Mouse (Mus musculus) spleen, postnatal 4 days (tissue): ENCODE measurements at regions not wholly inside any gene's neighbourhood (a gene's known extent, or its start where the extent isn't known, plus 50 kb on each side); places are given as distances from the start of the nearest gene placed in this dataset.

Experiments used
- DNase-seq, 2 experiments: peaks; one replicate each; pipeline ENCODE4 v3.0.0; 2022; ENCODE audit warnings: low spot score in 2 of 2

- no peak for DNase-seq
Observed at GRCm38 (mm10) chr5:126335091-126335490, 803.5 kb downstream of the Tmem132b start.

GRCm38 (mm10) chr5:126335553-126336520 is 804.3 kb downstream of the Tmem132b start:
- DNase-seq: no peak

DNA sequence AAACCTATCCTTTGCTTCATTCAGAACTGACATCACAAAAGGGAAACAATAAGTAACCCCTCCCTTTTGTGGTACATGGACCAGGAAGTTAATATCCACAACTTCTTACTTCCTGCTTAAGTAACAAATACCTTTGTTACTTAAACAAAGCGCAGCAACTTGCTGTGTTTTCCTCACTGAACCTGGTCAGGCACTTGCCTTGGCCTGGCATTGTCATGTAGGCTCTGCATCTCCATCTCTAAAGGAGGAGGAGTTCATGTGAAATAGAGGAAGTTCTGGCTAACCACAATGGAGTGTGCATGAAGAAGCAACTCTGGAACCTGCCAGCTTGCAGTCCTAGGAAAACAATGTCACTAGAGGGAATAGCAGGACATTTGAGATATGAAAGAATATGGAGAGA is 806.3 kb downstream of the Tmem132b start:
- no peak for DNase-seq

DNA sequence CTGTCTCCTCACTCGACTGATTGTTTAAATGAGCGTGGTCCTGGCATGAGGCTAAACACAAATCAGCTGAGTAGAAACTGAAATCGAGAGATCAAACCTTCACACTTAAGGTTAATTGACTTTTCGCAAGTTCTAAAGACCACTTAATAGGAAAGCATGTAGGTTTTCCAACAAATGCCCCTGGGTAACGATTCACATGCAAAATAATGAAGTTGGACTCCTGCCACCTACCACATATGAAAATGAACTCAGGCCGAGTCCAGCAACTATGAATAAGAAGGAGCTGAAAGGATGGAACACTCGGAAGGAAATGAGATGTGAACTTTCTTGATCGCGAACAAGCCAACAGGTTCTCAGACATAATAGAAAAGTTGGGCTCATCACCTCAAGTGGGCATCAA is 812.0 kb downstream of the Tmem132b start:
- DNase-seq: no peak

GRCm38 (mm10) chr5:126350936-126351335 is 819.4 kb downstream of the Tmem132b start:
- DNase-seq: no peak

- no peak for DNase-seq
Observed at GRCm38 (mm10) chr5:126369436-126369835, 837.9 kb downstream of the Tmem132b start.

DNA sequence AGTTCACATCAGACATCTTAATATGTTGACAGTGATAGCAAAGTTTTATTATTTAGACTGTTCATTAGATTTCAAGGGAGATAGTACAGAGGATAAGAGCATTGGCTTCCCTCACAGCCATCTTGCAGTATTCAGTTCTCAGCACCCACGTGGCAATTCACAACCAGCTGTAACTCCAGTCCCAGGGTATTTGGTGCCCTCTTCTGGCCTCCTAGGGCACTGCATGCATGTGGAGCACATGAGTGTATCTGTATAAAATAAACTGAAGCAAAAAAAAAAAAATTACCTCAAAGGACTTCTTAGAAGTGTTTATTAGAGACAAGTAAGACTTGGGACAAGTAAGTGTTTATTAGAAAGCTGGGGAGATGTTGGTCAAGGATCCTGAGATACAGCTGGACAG is 849.3 kb upstream of the Tmem132c start:
- no peak for DNase-seq

DNA sequence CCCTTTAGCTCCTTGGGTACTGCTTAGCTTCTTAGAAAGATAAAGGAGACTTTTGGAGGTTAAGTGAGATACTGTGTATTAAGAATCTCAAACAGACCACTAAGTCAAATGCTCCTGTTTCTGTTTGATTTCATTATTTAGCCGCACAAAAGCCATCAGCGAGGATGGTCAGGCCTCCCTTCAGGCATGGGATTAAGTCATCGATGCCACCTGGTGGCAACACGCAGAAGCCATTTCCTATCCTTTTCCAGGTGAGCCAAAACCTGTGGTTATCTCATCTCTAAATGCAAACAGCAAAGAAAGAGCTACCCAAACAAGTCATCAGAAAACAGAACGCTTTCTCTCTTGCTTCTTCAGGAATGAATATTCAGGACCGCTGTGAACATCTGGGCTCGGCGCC is 846.3 kb upstream of the Tmem132c start:
- no peak for DNase-seq

GRCm38 (mm10) chr5:126431748-126432147 is 809.9 kb upstream of the Tmem132c start:
- no peak for DNase-seq

DNA sequence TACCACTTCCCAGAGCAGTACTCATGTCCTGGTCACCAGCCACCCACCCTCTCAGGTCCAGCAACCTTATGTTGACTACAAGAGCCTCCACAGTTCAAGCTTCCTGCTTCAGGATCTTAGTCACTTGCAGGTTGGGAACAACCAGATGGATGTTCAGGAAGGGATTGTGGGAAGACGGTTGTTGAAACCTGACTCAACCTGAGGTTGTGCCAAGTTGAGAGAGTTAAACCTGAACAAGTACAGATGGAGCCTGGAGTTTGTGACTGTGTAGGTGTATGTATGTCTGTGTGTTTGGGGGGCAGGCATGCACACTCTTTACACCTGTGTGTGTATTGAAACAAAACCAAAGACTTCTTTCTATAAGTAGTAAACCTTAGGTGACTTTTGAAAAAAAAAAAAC is 802.9 kb upstream of the Tmem132c start:
- no peak for DNase-seq

- DNase-seq: no peak
Observed at GRCm38 (mm10) chr5:126440516-126440915, 801.1 kb upstream of the Tmem132c start.

- no peak for DNase-seq
Observed at GRCm38 (mm10) chr5:126475761-126476160, 765.8 kb upstream of the Tmem132c start.

GRCm38 (mm10) chr5:126522076-126522475 is 719.5 kb upstream of the Tmem132c start:
- no peak for DNase-seq

DNA sequence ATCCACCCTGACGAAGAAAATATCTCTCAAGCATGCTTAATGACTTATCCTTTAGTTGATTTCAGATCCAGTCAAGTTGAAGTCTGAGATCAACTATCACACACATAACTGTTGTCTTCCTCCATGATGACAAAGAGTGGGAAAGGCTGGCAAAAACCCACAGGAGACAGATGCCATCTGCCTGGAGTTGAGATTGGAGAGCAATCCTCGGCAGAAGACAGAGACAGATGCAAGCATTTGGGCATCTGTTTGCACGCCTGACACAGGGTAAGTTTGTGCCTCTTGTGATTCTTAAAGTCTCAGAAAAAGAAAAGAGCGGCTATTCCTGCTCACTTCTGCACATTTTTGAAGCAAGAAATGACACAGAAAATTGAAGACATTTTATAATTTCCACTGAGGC is 715.7 kb upstream of the Tmem132c start:
- DNase-seq: no peak

- no peak for DNase-seq
Observed at GRCm38 (mm10) chr5:126530806-126531527, 710.6 kb upstream of the Tmem132c start.

GRCm38 (mm10) chr5:126531528-126531894 is 710.1 kb upstream of the Tmem132c start:
- no peak for DNase-seq

DNA sequence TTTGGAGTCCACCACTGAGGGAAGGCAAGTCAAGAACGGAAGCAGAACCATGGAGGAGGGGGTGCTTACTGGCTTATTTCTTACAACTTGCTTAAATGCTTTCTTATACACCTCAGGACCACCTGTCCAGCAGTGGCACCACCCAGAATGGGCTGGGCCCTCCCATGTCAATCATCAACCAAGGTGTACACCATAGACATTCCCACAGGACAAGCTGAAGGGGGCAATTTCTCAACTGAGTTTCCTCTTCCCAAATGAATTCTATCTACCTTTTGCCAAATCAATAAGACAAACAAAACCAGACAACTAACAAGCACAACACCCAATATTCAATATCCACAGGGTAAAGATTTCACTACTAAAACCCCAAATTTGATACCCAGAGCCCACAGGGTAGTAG is 709.6 kb upstream of the Tmem132c start:
- no peak for DNase-seq

DNA sequence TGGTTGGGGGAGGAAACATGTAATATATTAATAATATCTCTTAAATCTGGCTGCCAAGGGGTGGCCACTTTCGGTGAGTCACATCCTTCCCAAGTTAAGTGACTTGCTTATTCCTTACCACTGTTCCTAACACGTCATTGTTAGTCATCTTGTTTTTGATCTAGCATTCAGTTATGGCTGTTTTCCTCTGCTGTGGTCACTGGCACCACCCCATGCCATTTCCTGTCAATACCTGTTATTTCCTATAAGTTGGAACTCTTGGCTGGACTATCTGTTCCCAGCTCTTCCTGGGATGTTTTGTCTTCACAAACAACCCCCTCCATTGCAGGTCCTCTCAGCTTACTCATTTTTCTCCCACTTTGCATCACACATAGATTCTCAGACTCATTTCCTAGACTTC is 703.5 kb upstream of the Tmem132c start:
- no peak for DNase-seq

- no peak for DNase-seq
Observed at GRCm38 (mm10) chr5:126544261-126544976, 697.2 kb upstream of the Tmem132c start.

DNA sequence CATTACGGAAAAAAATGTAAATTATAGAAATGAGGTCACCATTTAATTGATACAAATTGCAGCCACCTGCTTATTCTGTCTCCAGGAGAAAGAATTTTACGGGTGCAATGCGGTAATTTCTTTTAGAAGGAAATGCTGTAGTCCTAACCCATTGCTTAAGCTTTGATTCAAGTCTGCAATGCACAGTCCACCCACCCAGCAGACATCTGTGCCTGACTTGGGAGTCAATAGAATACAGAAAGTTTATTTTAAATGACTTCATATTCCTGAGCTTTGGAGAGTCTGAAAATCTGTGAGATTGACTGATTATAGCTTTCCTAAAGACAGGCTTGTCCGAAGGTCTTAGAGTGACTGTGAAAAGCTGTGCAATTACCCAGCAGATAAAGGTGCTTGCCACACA is 693.8 kb upstream of the Tmem132c start:
- no peak for DNase-seq

DNA sequence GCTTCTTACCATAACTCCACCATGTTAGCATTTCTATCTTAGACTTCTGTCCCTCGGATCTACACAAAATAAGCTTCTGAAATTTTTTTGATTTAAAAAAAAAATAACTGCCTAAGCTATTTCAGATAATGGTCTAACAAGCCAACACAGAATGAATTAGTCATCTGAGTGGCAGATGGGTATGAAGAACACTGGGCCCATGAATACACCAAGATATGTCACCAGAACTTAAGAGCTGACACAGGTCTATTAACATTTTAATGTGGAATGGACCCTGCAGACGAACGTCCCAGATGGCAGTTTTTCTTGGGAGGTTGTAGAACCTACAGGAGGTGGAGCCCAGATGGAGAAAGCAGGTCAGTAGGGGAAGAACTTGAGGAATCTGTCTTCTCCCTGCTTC is 689.9 kb upstream of the Tmem132c start:
- no peak for DNase-seq

DNA sequence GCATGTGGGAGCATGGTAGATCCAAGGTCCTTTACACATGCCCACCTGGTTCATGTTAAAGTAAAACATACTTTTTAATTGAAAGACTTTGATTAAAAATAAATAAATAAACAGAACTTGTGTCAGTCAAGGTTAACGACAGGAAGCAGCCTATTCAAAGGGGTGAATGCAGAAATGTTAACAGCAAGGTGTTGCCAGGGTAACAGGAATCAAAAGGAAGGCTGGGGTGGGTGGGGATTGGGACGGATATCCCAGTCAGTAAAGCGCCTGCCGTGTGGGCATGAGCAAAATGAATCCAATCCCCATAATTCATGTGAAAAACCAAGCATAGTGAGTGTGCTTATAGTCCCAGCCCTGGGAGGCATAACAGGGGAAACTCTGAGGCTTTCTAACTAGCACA is 682.6 kb upstream of the Tmem132c start:
- DNase-seq: no peak
